Mouse (Mus musculus) neural tube, embryonic 11.5 days (tissue): ENCODE measurements at regions not wholly inside any gene's neighbourhood (a gene's known extent, or its start where the extent isn't known, plus 50 kb on each side); places are given as distances from the start of the nearest gene placed in this dataset.

ENCODE experiments used
- ATAC-seq: fragments of 200-750 bp; cut with Nextera tagmentation; 2 replicates; pipeline ENCODE4 v1.8.0; 2017; ENCODE audit warnings: moderate number of reproducible peaks, mild to moderate bottlenecking, moderate TSS enrichment, moderate library complexity; ENCODE audit not compliant: insufficient read depth, low FRiP score, low TSS enrichment
- DNase-seq: peaks from one replicate; pipeline ENCODE4 v3.0.0-alpha.2; 2015; ENCODE audit warnings: low spot score
- H3K27ac ChIP-seq: fragments of 300-500 bp; sonication (generic); 2 replicates; pipeline ENCODE4 v1.5.1; 2014; ENCODE audit warnings: low read depth, mild to moderate bottlenecking, low read length
- H3K27me3 ChIP-seq: fragments of 300-500 bp; sonication (generic); 2 replicates; pipeline ENCODE4 v1.6.1; 2014; ENCODE audit warnings: mild to moderate bottlenecking, low read length, mixed read lengths; ENCODE audit not compliant: control insufficient read depth, insufficient read depth
- H3K36me3 ChIP-seq: fragments of 300-500 bp; sonication (generic); 2 replicates; pipeline ENCODE4 v1.6.1; 2014; ENCODE audit warnings: mild to moderate bottlenecking, low read length, moderate library complexity, mixed read lengths; ENCODE audit not compliant: control insufficient read depth, insufficient read depth
- H3K4me1 ChIP-seq: fragments of 300-500 bp; sonication (generic); 2 replicates; pipeline ENCODE4 v1.6.1; 2014; ENCODE audit warnings: low read length, mixed read lengths; ENCODE audit not compliant: control insufficient read depth, insufficient read depth
- H3K4me2 ChIP-seq: fragments of 300-500 bp; sonication (generic); 2 replicates; pipeline ENCODE4 v1.6.1; 2014; ENCODE audit warnings: low read depth, mild to moderate bottlenecking, moderate library complexity
- H3K4me3 ChIP-seq: fragments of 300-500 bp; sonication (generic); 2 replicates; pipeline ENCODE4 v1.5.1; 2014; ENCODE audit warnings: low read depth, low read length
- H3K9ac ChIP-seq: fragments of 300-500 bp; sonication (generic); 2 replicates; pipeline ENCODE4 v1.6.1; 2014; ENCODE audit warnings: mild to moderate bottlenecking, low read length
- H3K9me3 ChIP-seq: fragments of 300-500 bp; sonication (generic); 2 replicates; pipeline ENCODE4 v1.6.1; 2016; ENCODE audit warnings: low read length; ENCODE audit not compliant: control insufficient read depth
- WGBS: fragments of 180-500 bp; shearing (Covaris S2); extraction: QIAGEN DNeasy Blood & Tissue Kit; methylation state at CpG from one replicate; pipeline ENCODE4 v1.1.7; 2014; 5-methylcytosine and 5-hydroxymethylcytosine counted together

- WGBS: 50% methylated on average over 5 of the region's 5 CpGs
- no peak for ATAC-seq
- no peak overlapping the region for H3K27ac ChIP-seq
- H3K36me3 ChIP-seq: no peaks in the 10 kb centered on the region
- no peak overlapping the region for H3K9ac ChIP-seq
- no peaks in the 10 kb centered on the region for H3K27me3 ChIP-seq
- H3K4me2 ChIP-seq: peak overlapping the region; percentile 35; the same call in 1 of the 2 replicates
- H3K4me1 ChIP-seq: peaks cover 15% of the 10 kb centered on the region
- no peak for DNase-seq
- no peaks in the 10 kb centered on the region; the same call in 1 of the 2 replicates for H3K9me3 ChIP-seq
- no peak overlapping the region for H3K4me3 ChIP-seq
Observed at GRCm38 (mm10) chr6:100437980-100438379, 150.7 kb upstream of the Rybp start.

DNA sequence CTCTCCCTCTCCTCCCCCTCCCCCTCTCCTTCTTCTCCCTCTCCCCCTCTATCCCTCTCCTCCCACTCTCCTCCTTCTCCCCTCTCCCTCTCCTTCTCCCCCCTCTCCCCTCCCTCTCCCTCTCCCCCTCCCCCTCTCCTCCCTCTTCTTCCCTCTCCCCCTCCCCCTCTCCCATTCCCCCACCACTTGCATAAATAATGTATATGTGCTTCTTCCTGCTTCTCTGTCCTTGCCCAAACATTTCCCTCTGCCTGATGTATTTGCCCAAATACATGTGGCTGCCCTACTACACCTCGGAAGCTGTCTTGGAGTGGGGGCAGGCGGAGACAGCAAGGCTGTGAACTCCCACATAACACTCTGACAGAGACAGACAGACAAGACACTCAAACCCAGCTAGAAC, 149.2 kb upstream of the Rybp start:
- DNase-seq (no peak), ATAC-seq (no peak)
- peaks cover 22% of the 10 kb centered on the region for H3K4me1 ChIP-seq
- H3K4me3 ChIP-seq: no peak overlapping the region
- H3K36me3 ChIP-seq: no peaks in the 10 kb centered on the region
- no peaks in the 10 kb centered on the region; the same call in 1 of the 2 replicates for H3K9me3 ChIP-seq
- 0 out of 2 replicates have a peak, but pooled peaks cover 5% of the 10 kb centered on the region for H3K27me3 ChIP-seq
- H3K9ac ChIP-seq: no peak overlapping the region
- no peak overlapping the region for H3K27ac ChIP-seq
- 62% methylated on average over 2 of the region's 2 CpGs for WGBS
- no peak overlapping the region for H3K4me2 ChIP-seq

DNA sequence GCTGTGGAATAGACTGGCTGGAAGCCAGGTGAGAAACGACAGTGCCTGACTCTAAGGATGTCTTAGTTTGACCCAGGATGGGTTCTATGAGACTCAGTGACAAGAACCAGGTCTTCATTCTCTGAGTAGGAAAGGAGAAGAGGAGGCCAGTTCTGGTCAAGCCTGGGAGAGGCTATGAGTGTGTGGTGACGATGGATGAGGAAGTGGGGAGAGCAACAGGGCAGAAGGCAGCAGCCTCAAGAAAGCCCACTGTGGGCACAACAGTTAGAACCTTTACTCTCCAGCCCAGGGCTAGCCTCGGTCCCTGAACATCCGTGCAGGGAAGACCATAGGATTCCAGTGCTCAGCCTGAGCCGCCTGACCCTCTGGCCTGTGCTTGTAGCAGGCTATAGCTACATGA, 147.9 kb upstream of the Rybp start:
- no peaks in the 10 kb centered on the region for H3K36me3 ChIP-seq
- no peak overlapping the region for H3K4me2 ChIP-seq
- H3K27ac ChIP-seq: no peak overlapping the region
- H3K9ac ChIP-seq: no peak overlapping the region
- WGBS: 72% methylated on average over 5 of the region's 5 CpGs
- H3K27me3 ChIP-seq: 0 out of 2 replicates have a peak, but pooled peaks cover 5% of the 10 kb centered on the region
- no peak overlapping the region for H3K4me3 ChIP-seq
- no peaks in the 10 kb centered on the region; the same call in 1 of the 2 replicates for H3K9me3 ChIP-seq
- DNase-seq (no peak), ATAC-seq (no peak)
- H3K4me1 ChIP-seq: peaks cover 22% of the 10 kb centered on the region

DNA sequence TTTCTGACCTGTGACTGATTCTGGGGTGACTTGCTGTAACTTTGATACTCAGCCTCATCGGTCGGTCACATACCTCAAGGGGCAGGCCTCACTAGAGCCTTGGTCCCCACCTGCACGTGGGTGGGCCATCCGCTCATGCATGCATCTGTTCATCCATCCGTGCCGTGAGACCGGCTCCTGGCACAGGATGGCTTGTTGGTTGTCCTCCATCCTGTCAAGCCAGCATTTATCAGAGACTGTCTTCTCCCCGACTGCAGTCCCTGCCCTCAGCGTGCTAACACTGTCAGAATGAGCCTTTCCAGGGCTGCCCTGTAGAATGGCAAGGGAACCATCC, 146.2 kb upstream of the Rybp start:
- Histone ChIP-seq H3K4me1 (peaks cover 22% of the 10 kb centered on the region), H3K27ac (0 out of 2 replicates have a peak overlapping the region, but pooled peaks have one; percentile 35), H3K27me3 (0 out of 2 replicates have a peak, but pooled peaks cover 7% of the 10 kb centered on the region), H3K4me2 (no peak overlapping the region), H3K9me3 (no peaks in the 10 kb centered on the region; the same call in 1 of the 2 replicates), H3K9ac (no peak overlapping the region), H3K4me3 (no peak overlapping the region), H3K36me3 (no peaks in the 10 kb centered on the region)
- 38% methylated on average over 9 of the region's 9 CpGs for WGBS
- ATAC-seq (peak; percentile 25; the same call in 1 of the 2 replicates), DNase-seq (peak; percentile 21)

- Histone ChIP-seq H3K4me3 (no peak overlapping the region), H3K27ac (0 out of 2 replicates have a peak overlapping the region, but pooled peaks have one; percentile 35), H3K9ac (peak overlapping the region; percentile 32; the same call in 1 of the 2 replicates), H3K36me3 (no peaks in the 10 kb centered on the region), H3K4me2 (peak overlapping the region; percentile 1; the same call in 1 of the 2 replicates), H3K9me3 (no peaks in the 10 kb centered on the region; the same call in 1 of the 2 replicates), H3K27me3 (0 out of 2 replicates have a peak, but pooled peaks cover 7% of the 10 kb centered on the region), H3K4me1 (peaks cover 17% of the 10 kb centered on the region)
- ATAC-seq (peak; percentile 69), DNase-seq (peak; percentile 65)
- WGBS: 16% methylated on average over 17 of the region's 17 CpGs
Observed at GRCm38 (mm10) chr6:100432688-100433533, 145.6 kb upstream of the Rybp start.

- H3K36me3 ChIP-seq: no peaks in the 10 kb centered on the region
- DNase-seq: no peak
Observed at GRCm38 (mm10) chr6:100430286-100430685, 143.0 kb upstream of the Rybp start.

GRCm38 (mm10) chr6:100429511-100429910, 142.2 kb upstream of the Rybp start:
- Histone ChIP-seq H3K4me3 (no peak overlapping the region), H3K27me3 (0 out of 2 replicates have a peak, but pooled peaks cover 7% of the 10 kb centered on the region), H3K36me3 (no peaks in the 10 kb centered on the region), H3K27ac (no peak overlapping the region), H3K9me3 (no peaks in the 10 kb centered on the region; the same call in 1 of the 2 replicates), H3K4me2 (no peak overlapping the region), H3K9ac (no peak overlapping the region), H3K4me1 (peaks cover 14% of the 10 kb centered on the region)
- no peak for DNase-seq
- WGBS: 85% methylated on average over 6 of the region's 6 CpGs
- no peak for ATAC-seq

More at GRCm38 (mm10) chr6:100430286-100430685, 143.0 kb upstream of the Rybp start:
- H3K4me2 ChIP-seq: no peak overlapping the region
- H3K27me3 ChIP-seq: 0 out of 2 replicates have a peak, but pooled peaks cover 7% of the 10 kb centered on the region
- peaks cover 14% of the 10 kb centered on the region for H3K4me1 ChIP-seq
- H3K9ac ChIP-seq: no peak overlapping the region
- no peak overlapping the region for H3K27ac ChIP-seq
- WGBS: 81% methylated on average over 4 of the region's 4 CpGs
- H3K9me3 ChIP-seq: no peaks in the 10 kb centered on the region; the same call in 1 of the 2 replicates
- no peak for ATAC-seq
- no peak overlapping the region for H3K4me3 ChIP-seq

DNA sequence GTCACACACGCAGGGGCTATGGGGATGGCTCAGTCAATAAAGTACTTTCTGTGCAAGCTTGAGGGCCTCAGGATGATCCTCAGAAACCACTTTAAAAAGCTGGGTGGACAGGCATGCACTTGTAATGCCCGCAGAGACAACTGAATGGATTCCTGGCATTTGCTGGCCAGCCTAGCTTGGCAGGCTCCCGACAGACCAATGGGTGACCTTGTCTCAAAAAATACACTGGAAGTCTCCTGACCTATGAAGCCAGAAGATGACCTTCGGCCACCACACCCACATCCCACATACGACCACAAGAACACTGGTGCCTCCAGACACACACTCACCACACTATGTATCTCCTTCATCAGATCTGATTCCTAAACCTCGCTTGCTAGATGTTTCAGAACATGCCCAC, 141.5 kb upstream of the Rybp start:
- no peaks in the 10 kb centered on the region for H3K36me3 ChIP-seq
- no peak overlapping the region for H3K4me2 ChIP-seq
- ATAC-seq (no peak), DNase-seq (no peak)
- 0 out of 2 replicates have a peak, but pooled peaks cover 7% of the 10 kb centered on the region for H3K27me3 ChIP-seq
- H3K4me3 ChIP-seq: no peak overlapping the region
- H3K9ac ChIP-seq: no peak overlapping the region
- H3K27ac ChIP-seq: no peak overlapping the region
- 85% methylated on average over 6 of the region's 6 CpGs for WGBS
- peaks cover 14% of the 10 kb centered on the region for H3K4me1 ChIP-seq
- no peaks in the 10 kb centered on the region; the same call in 1 of the 2 replicates for H3K9me3 ChIP-seq
